Mouse (Mus musculus) embryonic facial prominence, embryonic 14.5 days (tissue): Measurements from ENCODE around the gene Polk. TPM values are rescaled to one million over a fixed set of nuclear protein-coding genes. Genes with fewer than 3 reads are reported as not detected.

ENCODE experiments used
- ATAC-seq: fragments of 200-750 bp; cut with Nextera tagmentation; 2 replicates; pipeline ENCODE4 v1.8.0; 2017; ENCODE audit warnings: low read depth, moderate number of reproducible peaks, moderate TSS enrichment
- DNase-seq: peaks from one replicate; pipeline ENCODE4 v3.0.0-alpha.2; 2015; ENCODE audit warnings: low spot score
- H3K27ac ChIP-seq: fragments of 300-500 bp; sonication (generic); replicated peaks from 2 replicates; pipeline ENCODE4 v1.5.1; 2014; ENCODE audit warnings: low read depth, mild to moderate bottlenecking, low read length, moderate library complexity
- H3K27me3 ChIP-seq: fragments of 300-500 bp; sonication (generic); replicated peaks from 2 replicates; pipeline ENCODE4 v1.6.1; 2014; ENCODE audit warnings: low read length; ENCODE audit not compliant: control insufficient read depth, insufficient read depth
- H3K36me3 ChIP-seq: fragments of 300-500 bp; sonication (generic); 2 replicates; pipeline ENCODE4 v1.6.1; 2014; ENCODE audit warnings: low read length, mixed read lengths; ENCODE audit not compliant: control insufficient read depth, insufficient read depth
- H3K4me1 ChIP-seq: fragments of 300-500 bp; sonication (generic); 2 replicates; pipeline ENCODE4 v1.6.1; 2014; ENCODE audit warnings: antibody characterized with exemption, low read length; ENCODE audit not compliant: control insufficient read depth, insufficient read depth
- H3K4me2 ChIP-seq: fragments of 300-500 bp; sonication (generic); 2 replicates; pipeline ENCODE4 v1.6.1; 2014; ENCODE audit warnings: low read depth, mild to moderate bottlenecking, low read length, moderate library complexity, mixed read lengths
- H3K4me3 ChIP-seq: fragments of 300-500 bp; sonication (generic); 2 replicates; pipeline ENCODE4 v1.5.1; 2014; ENCODE audit warnings: low read depth, mild to moderate bottlenecking, low read length
- H3K9ac ChIP-seq: fragments of 300-500 bp; sonication (generic); 2 replicates; pipeline ENCODE4 v1.6.1; 2014; ENCODE audit warnings: low read depth, mild to moderate bottlenecking, low read length, moderate library complexity, mixed read lengths
- H3K9me3 ChIP-seq: fragments of 300-500 bp; sonication (generic); 2 replicates; pipeline ENCODE4 v1.6.1; 2016; ENCODE audit warnings: low read length; ENCODE audit not compliant: control insufficient read depth
- WGBS: fragments of 180-500 bp; shearing (Covaris S2); extraction: QIAGEN DNeasy Blood & Tissue Kit; methylation state at CpG from one replicate; pipeline ENCODE4 v1.1.7; 2014; 5-methylcytosine and 5-hydroxymethylcytosine counted together
- polyA plus RNA-seq: library from polyadenylated mRNA; unstranded; fragments of >200 nt; fragmentation: Nextera tagmentation; extraction: Ambion mirVana; gene quantifications from 2 replicates; pipeline ENCODE4 v1.2.1, GENCODE M21; 2014

The Polk gene
- polyA plus RNA-seq, 1 experiment from 2014 or later: 10.1 TPM

GRCm38 (mm10) chr13:96451386-96452140 lies 90.8 kb downstream of the Polk start:
- no peak for DNase-seq
- no peak overlapping the region for H3K9ac ChIP-seq
- ATAC-seq: no peak
- H3K4me2 ChIP-seq: no peak overlapping the region
- no peaks in the 10 kb centered on the region for H3K4me1 ChIP-seq
- H3K9me3 ChIP-seq: no peaks in the 10 kb centered on the region
- WGBS: 80% methylated on average over 11 of the region's 11 CpGs
- H3K27ac ChIP-seq: no peak overlapping the region
- no peaks in the 10 kb centered on the region for H3K36me3 ChIP-seq
- no peak overlapping the region for H3K4me3 ChIP-seq
- no peaks in the 10 kb centered on the region for H3K27me3 ChIP-seq

- Histone ChIP-seq H3K36me3 (no peaks in the 10 kb centered on the region), H3K4me1 (no peaks in the 10 kb centered on the region), H3K4me2 (no peak overlapping the region), H3K4me3 (no peak overlapping the region), H3K9me3 (no peaks in the 10 kb centered on the region), H3K27ac (no peak overlapping the region), H3K9ac (no peak overlapping the region), H3K27me3 (no peaks in the 10 kb centered on the region)
- ATAC-seq (peak; percentile 60; the same call in 1 of the 2 replicates), DNase-seq (peak; percentile 73)
- WGBS: 78% methylated on average over 7 of the region's 7 CpGs
Measured at GRCm38 (mm10) chr13:96450869-96451268, 91.5 kb downstream of the Polk start.

- H3K4me1 ChIP-seq: no peaks in the 10 kb centered on the region
- H3K4me3 ChIP-seq: no peak overlapping the region
- H3K27ac ChIP-seq: no peak overlapping the region; the same call in 1 of the 2 replicates
- H3K4me2 ChIP-seq: no peak overlapping the region
- H3K36me3 ChIP-seq: no peaks in the 10 kb centered on the region
- H3K9ac ChIP-seq: no peak overlapping the region
- H3K9me3 ChIP-seq: no peaks in the 10 kb centered on the region
- no peaks in the 10 kb centered on the region for H3K27me3 ChIP-seq
- ATAC-seq (peak; percentile 26; the same call in 1 of the 2 replicates), DNase-seq (peak; percentile 59)
- WGBS: 73% methylated on average over 11 of the region's 11 CpGs
Measured at GRCm38 (mm10) chr13:96450205-96450856, 92.0 kb downstream of the Polk start.

GRCm38 (mm10) chr13:96440436-96440835 lies 101.9 kb downstream of the Polk start:
- no peak for DNase-seq
- no peaks in the 10 kb centered on the region for H3K9me3 ChIP-seq
- no peak overlapping the region for H3K9ac ChIP-seq
- H3K27ac ChIP-seq: no peak overlapping the region
- no peak overlapping the region for H3K4me2 ChIP-seq
- no peak overlapping the region for H3K4me3 ChIP-seq
- 90% methylated on average over 4 of the region's 4 CpGs for WGBS
- no peak for ATAC-seq
- H3K4me1 ChIP-seq: no peaks in the 10 kb centered on the region; the same call in 1 of the 2 replicates
- no peaks in the 10 kb centered on the region for H3K27me3 ChIP-seq
- no peaks in the 10 kb centered on the region for H3K36me3 ChIP-seq

GRCm38 (mm10) chr13:96436921-96437320 lies 105.5 kb downstream of the Polk start:
- 100% methylated on average over 1 of the region's 1 CpGs for WGBS

GRCm38 (mm10) chr13:96435793-96436192 lies 106.6 kb downstream of the Polk start:
- Histone ChIP-seq H3K4me2 (peak overlapping the region; percentile 27), H3K36me3 (no peaks in the 10 kb centered on the region), H3K4me1 (peaks cover 9% of the 10 kb centered on the region), H3K9me3 (no peaks in the 10 kb centered on the region), H3K27ac (no peak overlapping the region), H3K4me3 (no peak overlapping the region), H3K27me3 (no peaks in the 10 kb centered on the region), H3K9ac (no peak overlapping the region)
- ATAC-seq (no peak), DNase-seq (peak; percentile 48)
- WGBS: 24% methylated on average over 11 of the region's 13 CpGs

More at GRCm38 (mm10) chr13:96436921-96437320, 105.5 kb downstream of the Polk start:
- no peaks in the 10 kb centered on the region for H3K27me3 ChIP-seq
- H3K4me1 ChIP-seq: peaks cover 9% of the 10 kb centered on the region
- ATAC-seq: no peak
- no peak overlapping the region for H3K4me2 ChIP-seq
- H3K9ac ChIP-seq: no peak overlapping the region
- no peak overlapping the region for H3K4me3 ChIP-seq
- H3K9me3 ChIP-seq: no peaks in the 10 kb centered on the region
- no peak overlapping the region for H3K27ac ChIP-seq
- DNase-seq: no peak
- no peaks in the 10 kb centered on the region for H3K36me3 ChIP-seq

GRCm38 (mm10) chr13:96434899-96435331 lies 107.5 kb downstream of the Polk start:
- DNase-seq (peak; percentile 74), ATAC-seq (peak; percentile 60)
- Histone ChIP-seq H3K9ac (no peak overlapping the region), H3K36me3 (no peaks in the 10 kb centered on the region), H3K4me1 (peaks cover 9% of the 10 kb centered on the region), H3K27me3 (no peaks in the 10 kb centered on the region), H3K27ac (0 out of 2 replicates have a peak overlapping the region, but pooled peaks have one; percentile 11), H3K4me2 (0 out of 2 replicates have a peak overlapping the region, but pooled peaks have one; percentile 27), H3K4me3 (no peak overlapping the region), H3K9me3 (no peaks in the 10 kb centered on the region)
- 37% methylated on average over 5 of the region's 5 CpGs for WGBS

GRCm38 (mm10) chr13:96433648-96434190 lies 108.7 kb downstream of the Polk start:
- Histone ChIP-seq H3K4me3 (no peak overlapping the region), H3K4me1 (peaks cover 9% of the 10 kb centered on the region), H3K27me3 (no peaks in the 10 kb centered on the region), H3K36me3 (no peaks in the 10 kb centered on the region), H3K9ac (no peak overlapping the region), H3K27ac (no peak overlapping the region), H3K9me3 (no peaks in the 10 kb centered on the region), H3K4me2 (no peak overlapping the region)
- no peak for ATAC-seq
- no peak for DNase-seq
- WGBS: 67% methylated on average over 9 of the region's 11 CpGs
